Mouse (Mus musculus): Measurements from ENCODE around the gene Hp. TPM values are rescaled to one million over a fixed set of nuclear protein-coding genes. Genes with fewer than 3 reads are reported as not detected.
A peak's percentile ranks its signal among the peaks of the same experiment; 100 is the strongest.

The Hp gene
- polyA plus RNA-seq, 1 experiment: 1,299 TPM

GRCm38 (mm10) chr8:109593117-109593788, 14.3 kb upstream of the Hp start:
- DNase-seq: no peak
- no peaks in the 10 kb centered on the region for H3K4me1 ChIP-seq (ENCODE audit: control insufficient read depth, insufficient read depth, low read length)
- TF ChIP-seq POLR2A (IDR thresholded peaks at IDR 0.05; ENCODE audit: borderline replicate concordance, extremely low read depth, low read depth, low read length) (no peak), CTCF (IDR thresholded peaks at IDR 0.05; ENCODE audit: insufficient read depth, low read length) (0 out of 2 replicates have a peak, but pooled peaks have one; percentile 11)
- no peak overlapping the region for H3K4me3 ChIP-seq (replicated peaks; ENCODE audit: extremely low read depth, low read depth, low read length)
- 48% methylated on average over 6 of the region's 6 CpGs for WGBS

- 77% methylated on average over 5 of the region's 5 CpGs for WGBS
- TF ChIP-seq CTCF (IDR thresholded peaks at IDR 0.05; ENCODE audit: insufficient read depth, low read length) (no peak), POLR2A (IDR thresholded peaks at IDR 0.05; ENCODE audit: borderline replicate concordance, extremely low read depth, low read depth, low read length) (no peak)
- H3K4me1 ChIP-seq (ENCODE audit: control insufficient read depth, insufficient read depth, low read length): no peaks in the 10 kb centered on the region; the same call in 1 of the 2 replicates
- H3K4me3 ChIP-seq (replicated peaks; ENCODE audit: extremely low read depth, low read depth, low read length): no peak overlapping the region
- no peak for DNase-seq
Observed at GRCm38 (mm10) chr8:109592164-109592563, 13.2 kb upstream of the Hp start.

GRCm38 (mm10) chr8:109591367-109591766, 12.4 kb upstream of the Hp start:
- WGBS: 81% methylated on average over 3 of the region's 3 CpGs
- no peaks in the 10 kb centered on the region; the same call in 1 of the 2 replicates for H3K4me1 ChIP-seq (ENCODE audit: control insufficient read depth, insufficient read depth, low read length)
- H3K4me3 ChIP-seq (replicated peaks; ENCODE audit: extremely low read depth, low read depth, low read length): no peak overlapping the region
- no peak for TF ChIP-seq CTCF (IDR thresholded peaks at IDR 0.05; ENCODE audit: insufficient read depth, low read length)
- TF ChIP-seq POLR2A (IDR thresholded peaks at IDR 0.05; ENCODE audit: borderline replicate concordance, extremely low read depth, low read depth, low read length): no peak
- DNase-seq: no peak

- WGBS: 78% methylated on average over 9 of the region's 9 CpGs
- H3K4me3 ChIP-seq (replicated peaks; ENCODE audit: extremely low read depth, low read depth, low read length): no peak overlapping the region
- no peak for TF ChIP-seq POLR2A (IDR thresholded peaks at IDR 0.05; ENCODE audit: borderline replicate concordance, extremely low read depth, low read depth, low read length)
- no peak for TF ChIP-seq CTCF (IDR thresholded peaks at IDR 0.05; ENCODE audit: insufficient read depth, low read length)
- no peaks in the 10 kb centered on the region; the same call in 1 of the 2 replicates for H3K4me1 ChIP-seq (ENCODE audit: control insufficient read depth, insufficient read depth, low read length)
- DNase-seq: no peak
Observed at GRCm38 (mm10) chr8:109590901-109591300, 11.9 kb upstream of the Hp start.

- peak; percentile 75 for DNase-seq
- no peaks in the 10 kb centered on the region; the same call in 1 of the 2 replicates for H3K4me1 ChIP-seq (ENCODE audit: control insufficient read depth, insufficient read depth, low read length)
- WGBS: 41% methylated on average over 7 of the region's 7 CpGs
- no peak overlapping the region for H3K4me3 ChIP-seq (replicated peaks; ENCODE audit: extremely low read depth, low read depth, low read length)
- TF ChIP-seq CTCF (IDR thresholded peaks at IDR 0.05; ENCODE audit: insufficient read depth, low read length) (no peak), POLR2A (IDR thresholded peaks at IDR 0.05; ENCODE audit: borderline replicate concordance, extremely low read depth, low read depth, low read length) (no peak; the same call in 1 of the 2 replicates)
Observed at GRCm38 (mm10) chr8:109586972-109587504, 8.1 kb upstream of the Hp start.

GRCm38 (mm10) chr8:109585652-109586051, 6.7 kb upstream of the Hp start:
- H3K4me1 ChIP-seq (ENCODE audit: control insufficient read depth, insufficient read depth, low read length): no peaks in the 10 kb centered on the region; the same call in 1 of the 2 replicates
- TF ChIP-seq POLR2A (IDR thresholded peaks at IDR 0.05; ENCODE audit: borderline replicate concordance, extremely low read depth, low read depth, low read length) (no peak), CTCF (IDR thresholded peaks at IDR 0.05; ENCODE audit: insufficient read depth, low read length) (no peak)
- no peak for DNase-seq

GRCm38 (mm10) chr8:109584830-109585229, 5.9 kb upstream of the Hp start:
- TF ChIP-seq POLR2A (IDR thresholded peaks at IDR 0.05; ENCODE audit: borderline replicate concordance, extremely low read depth, low read depth, low read length) (no peak), CTCF (IDR thresholded peaks at IDR 0.05; ENCODE audit: insufficient read depth, low read length) (no peak)
- Histone ChIP-seq H3K4me1 (ENCODE audit: control insufficient read depth, insufficient read depth, low read length) (no peaks in the 10 kb centered on the region; the same call in 1 of the 2 replicates), H3K4me3 (replicated peaks; ENCODE audit: extremely low read depth, low read depth, low read length) (no peak overlapping the region)
- 62% methylated on average over 3 of the region's 3 CpGs for WGBS
- peak; percentile 20 for DNase-seq

More at GRCm38 (mm10) chr8:109585652-109586051, 6.7 kb upstream of the Hp start:
- no peak overlapping the region for H3K4me3 ChIP-seq (replicated peaks; ENCODE audit: extremely low read depth, low read depth, low read length)

GRCm38 (mm10) chr8:109584293-109584692, 5.3 kb upstream of the Hp start:
- Histone ChIP-seq H3K4me3 (replicated peaks; ENCODE audit: extremely low read depth, low read depth, low read length) (no peak overlapping the region), H3K4me1 (ENCODE audit: control insufficient read depth, insufficient read depth, low read length) (no peaks in the 10 kb centered on the region; the same call in 1 of the 2 replicates)
- TF ChIP-seq CTCF (IDR thresholded peaks at IDR 0.05; ENCODE audit: insufficient read depth, low read length): no peak
- no peak for TF ChIP-seq POLR2A (IDR thresholded peaks at IDR 0.05; ENCODE audit: borderline replicate concordance, extremely low read depth, low read depth, low read length)
- DNase-seq: no peak
- WGBS: 63% methylated on average over 4 of the region's 4 CpGs

- no peaks in the 10 kb centered on the region for H3K4me1 ChIP-seq (ENCODE audit: control insufficient read depth, insufficient read depth, low read length)
- no peak for TF ChIP-seq CTCF (IDR thresholded peaks at IDR 0.05; ENCODE audit: insufficient read depth, low read length)
- no peak for TF ChIP-seq POLR2A (IDR thresholded peaks at IDR 0.05; ENCODE audit: borderline replicate concordance, extremely low read depth, low read depth, low read length)
- 57% methylated on average over 4 of the region's 4 CpGs for WGBS
- no peak for DNase-seq
- peak overlapping the region; percentile 33 for H3K4me3 ChIP-seq (replicated peaks; ENCODE audit: extremely low read depth, low read depth, low read length)
Observed at GRCm38 (mm10) chr8:109576311-109576710, 2.7 kb downstream of the Hp start.

- DNase-seq: no peak
- 81% methylated on average over 12 of the region's 12 CpGs for WGBS
- TF ChIP-seq CTCF (IDR thresholded peaks at IDR 0.05; ENCODE audit: insufficient read depth, low read length): no peak
- no peak for TF ChIP-seq POLR2A (IDR thresholded peaks at IDR 0.05; ENCODE audit: borderline replicate concordance, extremely low read depth, low read depth, low read length)
- H3K4me3 ChIP-seq (replicated peaks; ENCODE audit: extremely low read depth, low read depth, low read length): no peak overlapping the region
- H3K4me1 ChIP-seq (ENCODE audit: control insufficient read depth, insufficient read depth, low read length): no peaks in the 10 kb centered on the region
Observed at GRCm38 (mm10) chr8:109571139-109571538, 7.8 kb downstream of the Hp start.

Data from lung, adult 2 months (tissue).